Mouse (Mus musculus): ENCODE results near the gene Plekhm3.

The Plekhm3 gene

GRCm38 (mm10) chr1:64875156-64875555 lies 81.5 kb downstream of the Plekhm3 start:
- no peak for DNase-seq

GRCm38 (mm10) chr1:64871956-64872355 lies 84.7 kb downstream of the Plekhm3 start:
- DNase-seq = no peak

- DNase-seq = no peak
These were observed 88.9 kb downstream of the Plekhm3 start for GRCm38 (mm10) chr1:64867684-64868083.

- DNase-seq = no peak
These were observed 90.5 kb downstream of the Plekhm3 start for GRCm38 (mm10) chr1:64866140-64866539.

GRCm38 (mm10) chr1:64860235-64860920 lies 96.2 kb downstream of the Plekhm3 start:
- DNase-seq = no peak

- no peak for DNase-seq
These were observed 96.8 kb downstream of the Plekhm3 start for GRCm38 (mm10) chr1:64859826-64860225.

GRCm38 (mm10) chr1:64854835-64855234 lies 101.8 kb downstream of the Plekhm3 start:
- DNase-seq = no peak

GRCm38 (mm10) chr1:64853738-64854730 lies 102.6 kb downstream of the Plekhm3 start:
- DNase-seq = peak; percentile 35

- no peak for DNase-seq
These were observed 103.4 kb downstream of the Plekhm3 start for GRCm38 (mm10) chr1:64853244-64853643.

GRCm38 (mm10) chr1:64852272-64852671 lies 104.4 kb downstream of the Plekhm3 start:
- peak; percentile 15 for DNase-seq

GRCm38 (mm10) chr1:64850345-64850744 lies 106.3 kb downstream of the Plekhm3 start:
- no peak for DNase-seq

GRCm38 (mm10) chr1:64848996-64849395 lies 107.6 kb downstream of the Plekhm3 start:
- no peak for DNase-seq

- no peak for DNase-seq
These were observed 108.5 kb downstream of the Plekhm3 start for GRCm38 (mm10) chr1:64848081-64848480.

- no peak for DNase-seq
These were observed 109.1 kb downstream of the Plekhm3 start for GRCm38 (mm10) chr1:64847565-64847964.

- no peak for DNase-seq
These were observed 111.6 kb downstream of the Plekhm3 start for GRCm38 (mm10) chr1:64844978-64845377.

GRCm38 (mm10) chr1:64843900-64844616 lies 112.6 kb downstream of the Plekhm3 start:
- no peak for DNase-seq

- no peak for DNase-seq
These were observed 115.7 kb downstream of the Plekhm3 start for GRCm38 (mm10) chr1:64840930-64841329.

- DNase-seq = no peak
These were observed 120.0 kb downstream of the Plekhm3 start for GRCm38 (mm10) chr1:64836584-64836983.

GRCm38 (mm10) chr1:64836114-64836513 lies 120.5 kb downstream of the Plekhm3 start:
- no peak for DNase-seq

- no peak for DNase-seq
These were observed 125.1 kb downstream of the Plekhm3 start for GRCm38 (mm10) chr1:64831552-64831951.

GRCm38 (mm10) chr1:64827434-64827833 lies 129.2 kb downstream of the Plekhm3 start:
- no peak for DNase-seq

- DNase-seq = no peak
These were observed 130.1 kb downstream of the Plekhm3 start for GRCm38 (mm10) chr1:64826348-64827103.
